Mouse (Mus musculus) erythroblast, embryonic 14.5 days (primary cell): ENCODE data around the gene Cdh1.

Experiments
- GATA1 ChIP-seq: IDR thresholded peaks from 2 replicates; pipeline ENCODE4 v1.6.1; 2012; ENCODE audit warnings: low read length, inconsistent platforms, mixed read lengths
- TAL1 ChIP-seq: IDR thresholded peaks from 3 replicates; pipeline ENCODE4 v1.6.1; 2012; ENCODE audit warnings: low read length, inconsistent platforms, mixed read lengths

- TF ChIP-seq GATA1 (no peak), TAL1 (no peak)
Measured at GRCm38 (mm10) chr8:106701360-106701759, 98.2 kb downstream of the Cdh1 start.
